Mouse (Mus musculus) inflammation-experienced regulatory T-cells, adult 6 months (primary cell): ENCODE measurements around the gene Gna14. TPM values are rescaled to one million over a fixed set of nuclear protein-coding genes. Genes with fewer than 3 reads are reported as not detected.
A peak's percentile ranks its signal among the peaks of the same experiment; 100 is the strongest.

ENCODE experiments used
- ATAC-seq: one replicate; pipeline ENCODE4 v1.8.0; 2017
- polyA plus RNA-seq, 3 experiments: library from polyadenylated mRNA; unstranded; fragments of 100-300 nt; shearing (Covaris generic); gene quantifications; one replicate each; pipeline ENCODE4 v1.2.1; 2017

The Gna14 gene
- polyA plus RNA-seq, 3 experiments from 2014 or later: 0.43 to 8.0 (median 3.8) TPM

DNA sequence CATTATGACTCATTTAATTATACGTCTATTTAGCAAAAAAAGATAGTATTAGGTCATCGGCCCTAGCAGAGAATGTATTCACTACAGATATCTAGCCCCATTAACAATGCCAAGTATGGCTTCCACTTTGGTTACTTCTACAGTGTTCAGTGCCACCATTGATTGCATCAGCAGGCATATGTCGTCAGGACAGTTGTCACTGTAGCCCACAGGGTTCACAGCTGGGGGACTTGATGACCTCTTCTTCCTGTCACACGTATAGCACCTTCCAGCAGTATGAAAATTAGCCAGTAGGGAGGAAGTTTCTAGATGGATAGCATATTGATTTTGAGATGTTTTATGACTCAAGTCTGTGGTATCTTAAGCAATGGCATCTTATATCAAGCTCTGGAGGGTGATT is 78.6 kb downstream of the Gna14 start:
- no peak for ATAC-seq

DNA sequence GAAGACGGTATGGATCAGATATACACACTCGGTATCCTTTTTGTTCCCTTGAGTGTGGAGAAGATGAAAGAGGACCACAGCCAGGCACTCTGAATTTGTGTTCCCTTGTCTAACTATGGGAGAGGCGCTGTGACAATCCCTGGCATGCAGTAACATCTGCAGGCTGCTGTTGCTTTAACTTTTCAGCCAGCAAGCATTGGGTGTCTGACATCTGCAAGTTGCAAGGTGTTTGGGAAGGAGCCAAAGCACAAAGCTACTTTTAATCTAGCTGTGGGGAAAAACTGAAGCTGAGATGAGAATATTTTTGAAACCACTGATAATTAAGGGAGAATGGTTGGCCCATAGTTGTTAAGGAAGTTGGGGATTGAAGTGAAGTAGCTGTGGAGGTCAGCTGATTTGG is 83.0 kb downstream of the Gna14 start:
- no peak for ATAC-seq

DNA sequence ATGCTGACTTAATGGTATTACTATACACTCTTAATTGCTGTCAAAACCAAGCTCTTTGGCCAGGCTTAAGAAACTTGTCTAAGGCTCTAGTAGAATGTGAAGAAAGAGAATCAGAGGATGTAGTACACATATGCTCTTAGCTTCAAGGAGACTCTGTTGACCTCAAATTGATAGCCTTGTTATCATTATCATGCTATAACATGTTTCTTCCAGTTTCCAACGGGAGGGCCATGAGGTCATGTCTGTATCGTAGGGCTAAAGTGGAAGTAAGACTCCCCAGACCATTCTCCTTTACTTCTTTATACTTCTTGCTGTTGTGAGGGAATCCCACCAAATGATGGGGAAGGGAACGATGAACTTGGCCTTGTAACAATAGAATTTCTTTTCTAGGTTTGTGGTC is 85.0 kb downstream of the Gna14 start:
- ATAC-seq: no peak

DNA sequence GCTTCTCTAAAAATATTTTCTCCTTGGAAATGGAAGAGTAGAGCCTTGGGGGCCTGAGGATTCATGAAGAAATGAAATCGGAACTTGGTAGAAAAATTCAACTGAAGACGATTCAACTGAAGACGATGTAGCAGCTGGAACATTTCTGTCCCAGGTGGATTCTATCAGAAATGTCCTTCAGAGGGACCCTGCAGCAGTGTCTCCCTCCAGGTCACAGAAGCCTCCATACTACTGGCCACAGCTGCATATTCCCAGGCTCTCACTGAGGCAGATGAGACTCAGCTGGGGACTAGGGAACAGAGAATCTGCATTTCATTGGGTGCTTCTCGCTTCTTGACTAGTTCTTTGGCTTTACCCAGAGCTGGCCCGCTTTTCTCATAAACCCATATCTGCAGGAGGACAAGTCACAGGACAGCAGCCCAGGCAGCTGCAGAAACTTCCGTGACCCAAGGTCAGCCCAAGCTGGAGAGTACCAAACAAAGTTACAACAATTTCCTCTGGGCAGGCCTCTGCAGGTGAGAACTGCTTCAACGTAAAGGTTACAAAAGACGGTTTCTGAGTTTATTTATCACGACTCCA is 90.8 kb downstream of the Gna14 start:
- no peak for ATAC-seq

DNA sequence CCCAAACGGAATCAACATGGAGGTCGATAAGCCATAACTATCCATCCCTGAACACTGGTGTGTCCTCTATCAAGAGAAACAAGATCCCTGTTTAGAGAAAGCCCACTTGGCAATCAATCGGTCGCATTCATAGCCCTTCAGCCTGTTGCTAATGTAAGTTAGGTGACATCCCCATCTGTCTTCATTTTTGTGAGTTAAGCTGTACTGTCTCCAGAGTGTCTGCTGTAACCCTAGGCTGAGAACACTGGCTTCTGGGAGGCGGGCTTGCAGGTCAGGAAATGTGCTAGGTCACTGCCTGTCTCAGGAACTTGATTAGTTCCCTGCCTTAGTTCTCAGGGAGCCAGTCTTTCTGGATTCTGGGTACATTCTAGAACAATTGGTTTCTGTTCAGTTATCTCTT is 91.5 kb downstream of the Gna14 start:
- ATAC-seq: no peak

DNA sequence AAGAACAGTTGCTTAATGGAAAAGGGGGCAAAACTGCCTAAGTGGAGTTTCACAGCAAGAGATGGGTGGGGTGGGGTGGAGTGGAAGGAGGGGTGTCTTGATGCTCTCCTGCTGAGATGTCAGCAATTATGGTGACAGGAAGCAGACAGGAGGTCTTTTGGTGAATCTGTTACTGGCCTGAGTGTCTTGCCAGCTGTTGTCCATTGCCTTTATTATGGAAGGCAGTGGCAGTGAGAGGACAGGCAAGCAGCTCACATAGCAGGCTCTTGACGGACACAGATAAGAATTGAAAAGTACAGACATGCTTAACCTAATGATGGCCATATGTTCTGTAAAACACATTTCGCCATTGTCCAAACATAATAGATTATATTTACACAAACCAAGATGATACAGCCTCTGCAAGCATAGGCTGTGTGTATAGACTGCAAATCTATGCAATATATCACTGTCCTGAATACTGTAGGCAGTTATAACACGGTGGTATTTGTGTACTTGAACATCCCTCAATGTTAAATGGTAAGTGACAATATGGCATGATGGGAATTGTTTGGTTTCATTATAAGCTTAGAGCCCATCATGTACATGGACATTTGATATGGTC is 92.8 kb downstream of the Gna14 start:
- ATAC-seq: no peak

DNA sequence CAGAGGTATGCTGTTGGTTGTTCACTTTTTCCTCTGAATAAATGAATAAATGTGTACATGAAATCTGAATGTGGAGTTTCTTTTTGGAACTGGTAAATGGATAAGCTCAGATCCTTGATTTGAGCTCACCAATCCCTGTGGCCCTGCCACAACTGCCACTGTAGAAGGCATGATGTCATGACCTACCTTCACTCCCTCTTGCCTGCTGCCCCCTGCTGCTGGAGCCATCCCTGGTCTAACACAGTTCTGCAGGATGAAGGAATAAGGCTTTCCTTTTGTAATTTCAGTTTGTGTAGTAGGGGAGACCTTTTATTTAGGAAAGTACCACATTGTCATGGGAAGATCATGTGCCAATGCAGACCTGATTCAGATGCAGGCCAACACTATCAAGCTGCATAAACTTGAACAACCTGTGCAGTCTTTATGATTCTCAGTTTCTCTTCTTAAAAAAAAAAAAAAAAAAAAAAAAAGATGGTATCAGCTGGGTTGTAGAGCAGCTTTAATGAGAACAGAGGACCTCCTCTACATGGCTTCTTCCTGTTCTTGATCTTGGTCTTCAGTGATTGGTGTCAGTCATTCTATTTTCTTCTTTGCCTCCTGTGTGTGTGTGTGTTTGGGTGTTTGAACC is 93.8 kb downstream of the Gna14 start:
- peak; percentile 56 for ATAC-seq

DNA sequence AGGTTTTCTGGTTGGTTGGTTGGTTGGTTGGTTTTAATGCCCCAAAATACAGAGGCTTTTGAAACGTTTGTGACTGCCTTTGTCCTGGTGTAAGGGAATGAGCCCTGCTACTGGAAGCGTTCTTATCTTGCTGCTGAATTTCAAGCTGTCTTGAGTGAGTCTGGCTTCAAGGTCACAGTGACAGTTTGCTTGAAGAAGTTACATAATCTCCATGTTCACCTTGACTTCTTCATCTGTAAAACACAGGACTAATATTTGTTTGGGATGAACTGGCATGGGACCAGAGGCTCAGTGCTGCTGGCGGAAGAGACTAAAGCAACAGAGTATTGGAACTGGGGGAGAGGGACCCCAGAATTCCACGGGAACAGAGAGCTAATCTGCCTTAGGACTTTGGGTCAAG is 94.4 kb downstream of the Gna14 start:
- ATAC-seq: no peak

DNA sequence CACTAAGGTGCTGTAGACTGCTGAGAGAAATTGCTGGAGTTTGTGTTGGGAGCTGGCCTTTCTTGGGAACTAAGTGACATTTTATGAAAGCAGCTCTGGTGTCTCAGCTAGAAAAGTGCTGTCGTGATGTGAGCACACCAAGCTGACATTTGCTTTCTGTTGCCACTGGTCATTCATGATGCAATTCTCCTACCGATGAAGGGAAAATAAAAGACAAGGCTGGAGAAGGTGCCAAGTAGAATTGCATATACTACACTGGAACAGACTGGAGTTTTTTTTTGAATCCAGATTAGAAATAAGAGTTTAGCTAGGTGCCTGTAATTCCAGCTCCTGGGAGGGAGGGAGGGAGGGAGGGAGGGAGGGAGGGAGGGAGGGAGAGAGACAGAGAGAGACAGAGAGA is 98.7 kb downstream of the Gna14 start:
- ATAC-seq: no peak

DNA sequence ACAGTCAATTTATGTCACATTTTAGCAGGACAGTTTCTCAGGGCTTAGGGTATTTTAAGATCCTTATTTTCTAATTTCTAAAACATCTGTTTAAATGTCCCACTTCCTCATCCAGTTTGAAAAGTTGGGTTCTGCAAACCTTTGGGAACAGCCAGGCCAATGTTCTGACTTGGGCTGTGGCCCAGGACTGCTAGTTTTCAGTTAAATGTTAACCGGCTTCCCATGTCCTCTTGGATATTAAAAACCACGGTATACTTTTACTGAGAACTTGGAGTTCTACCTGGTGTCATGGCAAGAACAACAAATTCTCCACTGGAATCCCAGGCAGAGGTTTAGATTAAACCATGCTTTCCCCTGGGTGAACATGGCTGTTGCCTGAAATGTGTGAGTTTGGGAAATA is 102.9 kb downstream of the Gna14 start:
- ATAC-seq: no peak

DNA sequence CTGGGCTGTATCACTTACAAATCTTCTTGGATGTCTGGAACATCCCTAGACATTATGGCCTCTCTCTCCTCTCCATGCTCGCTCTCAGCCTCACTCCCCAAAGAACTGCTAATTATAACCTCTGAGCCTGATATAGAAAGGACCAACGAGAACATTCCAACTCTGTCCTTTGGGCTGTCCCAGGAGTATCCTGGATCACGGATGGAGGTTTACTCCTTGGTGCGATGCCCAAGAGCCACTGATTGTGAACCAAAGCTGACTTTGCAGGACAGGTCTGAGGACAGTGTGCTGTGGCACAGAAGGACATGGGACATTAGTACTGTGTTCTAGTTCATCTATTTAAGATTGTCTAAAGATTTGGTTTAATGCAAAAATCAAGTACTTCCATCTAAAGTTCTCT is 108.1 kb downstream of the Gna14 start:
- ATAC-seq: no peak

DNA sequence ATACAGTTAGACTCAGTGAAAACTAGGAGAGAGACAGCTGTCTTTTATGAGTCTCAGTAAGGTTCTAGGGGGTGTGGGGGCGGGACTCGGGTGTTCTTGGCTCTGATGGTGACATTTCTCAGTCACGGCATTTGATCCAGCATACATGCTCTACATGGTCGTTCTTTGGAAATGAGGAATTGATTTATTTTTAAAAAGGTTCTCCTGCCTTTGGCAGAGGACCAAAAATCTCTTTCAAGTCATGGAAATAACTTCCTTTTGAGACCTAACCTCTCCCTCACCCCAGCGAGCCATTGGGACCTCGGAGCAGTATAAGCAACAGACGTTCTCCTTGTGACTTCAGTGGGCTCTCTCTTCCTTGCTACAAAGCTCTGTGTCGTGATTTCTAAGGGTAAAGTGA is 121.4 kb downstream of the Gna14 start:
- ATAC-seq: no peak

DNA sequence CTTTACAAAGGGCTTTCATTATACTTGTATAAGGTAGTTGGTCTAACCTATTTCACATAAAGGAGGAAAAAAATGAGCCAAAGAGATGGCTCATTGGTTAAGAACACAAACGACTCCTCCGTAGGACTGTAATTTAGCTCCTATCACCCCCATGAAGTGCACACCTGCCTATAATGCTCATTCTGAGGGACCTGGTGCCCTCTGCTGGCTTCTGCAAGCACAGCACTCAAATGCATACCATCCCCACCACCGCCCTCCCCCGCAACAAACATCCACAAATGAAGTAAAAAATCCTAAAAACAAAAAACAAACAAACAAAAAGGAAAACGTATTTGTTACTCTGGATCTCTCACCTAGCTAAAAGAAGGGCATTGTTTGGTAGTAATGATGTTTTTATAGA is 122.4 kb downstream of the Gna14 start:
- ATAC-seq: no peak

DNA sequence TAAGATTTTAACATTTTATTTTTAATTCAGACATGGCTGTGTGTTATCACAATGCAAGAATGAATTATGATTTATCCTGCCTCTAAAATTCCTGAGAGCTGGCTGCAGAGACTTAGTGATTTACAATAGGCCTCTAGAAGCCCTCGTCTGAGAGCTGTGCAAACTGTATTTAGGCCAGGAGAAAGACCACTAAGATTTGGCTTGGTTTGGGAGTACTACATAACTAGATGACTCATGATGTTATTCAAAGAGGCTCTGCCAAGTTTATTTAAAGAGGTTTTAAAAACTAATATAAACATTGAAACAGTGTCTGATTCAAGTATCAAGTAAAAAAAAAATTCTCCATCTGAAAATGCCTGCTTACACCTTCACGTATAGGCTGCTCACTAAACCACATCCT is 123.0 kb downstream of the Gna14 start:
- ATAC-seq: no peak

DNA sequence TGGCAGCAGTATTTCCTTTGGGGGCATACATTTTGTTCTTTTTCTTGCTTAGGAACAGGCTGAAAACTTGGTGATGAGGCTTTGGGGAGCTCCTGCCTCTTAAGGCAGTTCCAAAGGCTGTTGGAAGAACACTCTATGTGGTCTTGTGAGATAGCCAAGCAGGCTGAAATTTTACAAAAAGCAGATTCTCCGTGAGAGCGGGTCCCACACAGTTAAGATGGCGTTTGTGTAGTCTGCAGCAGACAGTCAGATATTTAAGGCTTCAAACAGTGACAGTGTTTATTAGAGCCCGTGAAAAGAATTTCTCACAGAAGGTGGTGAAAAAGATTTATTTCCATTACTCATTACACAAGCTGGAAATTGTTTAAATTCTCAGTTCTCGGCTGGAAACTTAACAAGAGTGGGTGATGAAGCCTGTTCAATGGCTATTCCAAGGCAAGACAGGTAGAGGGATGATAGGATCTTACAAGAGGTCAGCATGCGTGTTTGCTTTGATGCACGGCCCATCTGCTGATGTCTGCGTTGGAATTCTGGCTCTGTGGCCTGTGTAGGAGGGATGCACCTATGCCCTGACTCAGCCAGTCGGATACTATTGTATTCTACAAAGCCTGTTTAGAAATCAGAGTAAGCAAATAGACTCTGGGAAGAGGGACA is 123.8 kb downstream of the Gna14 start:
- no peak for ATAC-seq

DNA sequence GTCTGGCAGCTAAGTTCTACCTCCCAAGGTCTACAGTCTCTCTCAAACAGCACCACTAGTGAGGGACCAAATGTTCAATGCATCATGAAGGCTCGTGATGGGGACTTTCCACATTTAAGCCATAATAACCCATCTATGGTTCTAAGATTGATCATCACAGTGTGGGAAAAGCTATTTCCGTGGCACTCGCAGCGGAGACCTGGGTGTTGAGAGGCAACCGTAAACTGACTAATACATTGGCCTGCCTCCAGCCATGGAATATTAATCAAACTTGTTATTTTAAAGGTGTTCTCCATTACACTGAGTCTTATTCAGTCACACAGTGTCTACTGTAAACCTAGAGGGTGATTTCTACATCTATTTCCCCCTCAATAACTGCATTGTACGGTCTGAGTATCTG is 127.1 kb downstream of the Gna14 start:
- ATAC-seq: no peak

DNA sequence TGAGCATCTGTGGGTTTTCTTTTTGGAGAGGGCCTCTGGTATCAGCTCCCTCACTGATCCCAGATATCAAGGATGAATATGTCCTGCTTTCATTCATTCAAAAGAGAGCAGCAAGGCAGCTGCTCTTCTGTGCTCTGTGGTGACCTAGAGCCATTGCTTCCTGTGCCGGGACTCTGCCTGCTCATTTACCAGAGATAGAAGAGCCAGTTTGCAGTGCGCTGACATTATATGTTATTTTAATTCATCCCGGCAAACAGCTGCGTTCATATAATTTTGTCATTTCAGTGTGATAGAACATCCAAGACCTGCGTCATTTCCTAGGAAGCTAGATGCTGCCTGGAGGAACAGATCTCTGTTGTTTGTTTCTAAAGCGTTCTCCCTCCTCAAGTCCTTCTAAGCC is 141.2 kb downstream of the Gna14 start:
- no peak for ATAC-seq

DNA sequence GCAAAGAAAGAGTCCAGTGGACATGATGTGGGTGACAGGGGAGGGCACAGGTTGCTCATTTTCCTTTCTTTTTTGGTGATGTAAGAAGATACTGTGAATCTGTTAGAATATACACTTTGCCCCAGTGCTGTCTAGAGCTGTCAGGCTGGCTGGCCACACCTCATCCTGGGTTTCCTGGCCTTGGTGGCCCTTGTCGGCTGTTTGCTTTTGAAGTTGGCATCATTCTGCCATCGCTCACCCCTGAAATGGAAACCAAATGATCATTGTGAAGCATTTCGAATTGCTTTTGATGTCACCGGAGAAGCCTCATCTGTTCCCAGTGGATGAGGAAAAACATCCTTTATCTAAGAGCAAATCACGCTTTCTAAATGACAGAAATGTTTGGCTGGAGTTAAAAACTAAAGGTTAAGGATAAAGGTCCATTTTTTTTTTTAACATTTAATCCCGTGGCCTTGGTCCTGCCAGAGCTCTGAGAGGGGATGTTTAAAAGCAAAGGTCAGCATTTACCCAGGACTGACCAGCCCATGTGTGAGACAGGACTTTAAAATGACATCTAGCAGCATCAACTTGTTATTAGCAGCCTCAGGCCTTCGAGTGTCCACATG is 144.2 kb downstream of the Gna14 start:
- no peak for ATAC-seq

DNA sequence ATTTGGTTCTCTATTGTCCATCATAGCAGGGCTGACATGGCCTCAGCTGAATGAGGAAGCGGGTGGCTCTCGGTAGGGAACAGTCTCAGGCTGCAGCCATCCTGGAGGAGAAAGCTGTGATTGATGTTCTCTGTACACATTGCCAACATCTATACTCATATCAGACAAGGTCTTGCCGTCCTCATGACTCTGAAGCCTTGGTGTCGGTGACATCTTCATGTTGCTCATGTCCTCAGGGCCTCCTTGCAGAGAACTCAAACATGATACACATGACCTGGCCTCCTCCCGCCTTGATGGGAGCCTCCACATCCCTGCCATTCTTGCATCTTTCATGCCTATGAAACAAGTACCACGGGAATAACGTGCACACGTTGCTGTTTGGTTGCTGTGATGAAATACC is 144.9 kb downstream of the Gna14 start:
- ATAC-seq: no peak

DNA sequence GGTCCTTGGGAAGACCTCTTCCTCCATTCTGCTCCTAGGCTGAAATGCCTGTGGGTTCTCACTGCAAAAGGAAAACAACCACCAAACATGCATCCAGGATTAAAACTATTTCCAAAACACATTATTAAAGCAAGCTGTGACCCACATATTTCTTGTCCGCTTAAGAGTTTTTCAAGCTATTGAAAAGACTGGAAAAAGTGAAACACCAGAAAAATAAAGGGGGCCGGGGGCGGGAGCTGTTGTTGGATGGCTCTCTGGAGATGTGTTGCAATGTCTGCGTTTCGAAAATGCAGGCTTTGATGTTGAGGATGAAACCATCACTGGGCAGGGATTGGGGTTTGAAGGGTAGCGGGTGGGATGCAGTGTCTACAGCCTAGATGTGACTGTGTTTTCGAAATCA is 149.0 kb downstream of the Gna14 start:
- ATAC-seq: no peak

DNA sequence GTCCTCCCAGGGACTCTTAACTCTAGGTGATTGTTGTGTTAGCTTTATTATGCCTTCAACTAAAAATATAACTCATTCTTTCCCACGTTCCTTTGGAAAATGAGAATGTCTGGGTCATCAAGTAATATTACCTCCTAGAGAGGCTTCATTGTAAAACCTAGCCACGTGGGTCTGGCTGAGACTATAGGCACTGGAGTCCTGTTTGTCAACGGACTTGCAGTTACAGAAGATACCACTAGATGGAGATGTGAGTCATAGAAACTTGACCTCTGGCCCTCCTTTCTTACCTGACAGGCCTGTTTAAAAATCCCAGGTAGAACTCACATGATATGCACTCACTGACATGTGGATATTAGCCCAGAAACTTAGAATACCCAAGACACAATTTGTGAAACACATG is 149.8 kb downstream of the Gna14 start:
- no peak for ATAC-seq

DNA sequence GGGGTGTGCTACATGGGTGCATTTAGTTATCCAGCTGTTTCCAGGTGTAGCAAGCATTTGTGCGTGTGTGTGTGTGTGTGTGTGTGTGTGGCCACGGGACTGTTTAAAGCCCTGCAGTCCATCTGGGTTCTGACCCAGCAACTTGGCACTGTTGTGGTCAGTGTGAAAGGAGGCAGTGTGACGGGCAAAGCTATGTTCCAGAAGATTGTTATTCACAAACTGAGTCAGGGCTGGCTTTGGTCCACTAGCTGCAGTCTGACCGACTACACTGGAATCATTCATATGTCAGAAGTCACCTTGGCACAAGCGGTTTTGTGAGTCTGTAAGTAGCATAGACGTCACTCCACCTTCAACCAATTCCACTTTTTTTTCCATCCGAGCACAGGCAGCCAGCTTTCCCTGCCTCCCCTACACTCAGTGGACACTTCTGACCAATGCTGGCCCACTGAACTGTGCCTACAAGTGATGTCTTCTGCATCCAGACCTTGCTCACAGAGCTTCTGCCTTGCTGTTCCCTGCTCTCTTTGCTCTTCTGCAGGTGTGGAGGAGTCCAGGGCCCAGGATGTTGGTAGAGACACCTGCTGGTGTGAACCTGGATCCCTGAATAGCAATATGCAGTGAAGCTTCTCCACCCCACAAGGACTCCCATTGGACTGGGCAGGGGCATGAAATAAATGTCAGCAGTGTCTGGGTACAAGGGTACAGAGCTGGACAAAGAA is 157.9 kb downstream of the Gna14 start:
- no peak for ATAC-seq

DNA sequence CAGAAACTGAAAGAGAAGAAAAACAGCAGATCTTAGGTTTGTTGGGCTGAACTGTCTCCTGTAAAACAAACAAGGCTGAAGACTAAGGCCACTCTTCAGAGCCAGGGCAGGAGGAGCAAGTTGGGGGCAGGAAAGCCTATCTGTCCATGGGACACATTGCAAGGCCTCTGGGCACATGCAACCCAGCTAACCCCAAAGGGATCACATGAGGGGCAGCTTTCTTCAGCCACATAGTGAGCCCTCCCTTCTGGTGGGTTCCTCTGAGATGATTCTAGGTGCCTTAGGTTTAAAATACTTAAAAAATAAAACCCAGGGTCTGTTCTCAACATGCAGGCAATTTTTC is 158.4 kb downstream of the Gna14 start:
- ATAC-seq: no peak
